Mouse (Mus musculus) gastrocnemius, postnatal 25 days (tissue): ENCODE data around the gene Olfr46. TPM values are rescaled to one million over a fixed set of nuclear protein-coding genes. Genes with fewer than 3 reads are reported as not detected.
"Not testable (repeated sequence)": the region's sequence is repeated elsewhere in the genome, so short reads cannot be mapped to it uniquely, and the experiment has no call there.

Experiments
- DNase-seq: peaks from one replicate; pipeline ENCODE4 v3.0.0; 2022
- long read RNA-seq, 2 experiments: library from polyadenylated mRNA; stranded (forward); transcript quantifications; one replicate each; pipeline ENCODE4 v2.0.0; 2021
- total RNA-seq, 2 experiments: library from RNA; stranded (reverse); gene quantifications; 1 replicate in 1 of 2; 2 replicates in 1 of 2; pipeline ENCODE4 v1.2.3; 2021

The Olfr46 gene
- not detected for total RNA-seq
- long read RNA-seq, experiment 1: 0 reads
- long read RNA-seq, experiment 2: 0 reads

DNA sequence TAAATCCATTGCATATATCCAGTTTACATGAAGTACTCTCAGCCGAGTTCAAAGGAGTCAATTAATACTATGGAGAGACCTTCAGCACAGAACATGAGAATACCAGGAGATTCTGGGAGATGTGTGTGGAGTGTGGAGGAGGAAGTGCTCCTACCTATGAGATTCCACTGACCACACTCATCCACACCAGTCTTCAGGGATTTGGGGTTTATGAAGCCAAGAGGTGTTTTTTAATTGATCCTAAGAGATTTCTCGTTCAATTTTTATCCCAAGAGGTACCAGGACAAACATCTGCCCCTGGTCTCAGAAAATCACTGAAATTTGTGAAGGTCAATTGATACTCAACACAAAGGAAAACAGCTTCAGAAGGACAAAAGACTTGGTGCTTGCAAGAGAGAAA lies at the start of gene Olfr46:
Olfr46 (plus strand) TSS at position 301 of the 400 bp plus-strand sequence.
- DNase-seq: not testable (repeated sequence)

- DNase-seq: no peak
Observed at GRCm38 (mm10) chr7:140567586-140567985, 33.5 kb upstream of the Olfr46 start, which contains the start of gene Olfr538. Olfr538 (plus strand) TSS chr7:140567886.

DNA sequence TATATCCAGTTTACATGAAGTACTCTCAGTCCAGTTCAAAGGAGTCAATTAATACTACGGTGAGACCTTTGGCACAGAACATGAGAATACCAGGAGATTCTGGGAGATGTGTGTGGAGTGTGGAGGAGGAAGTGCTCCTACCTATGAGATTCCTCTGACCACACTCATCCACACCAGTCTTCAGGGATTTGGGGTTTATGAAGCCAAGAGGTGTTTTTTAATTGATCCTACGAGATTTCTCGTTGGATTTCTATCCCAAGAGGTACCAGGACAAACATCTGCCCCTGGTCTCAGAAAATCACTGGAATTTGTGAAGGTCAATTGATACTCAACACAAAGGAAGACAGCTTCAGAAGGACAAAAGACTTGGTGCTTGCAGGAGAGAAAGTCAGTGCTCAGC lies 27.6 kb downstream of the Olfr46 start, which contains the start of gene Olfr61:
Olfr61 (plus strand) TSS at position 301 of the 400 bp plus-strand sequence.
- DNase-seq: not testable (repeated sequence)

DNA sequence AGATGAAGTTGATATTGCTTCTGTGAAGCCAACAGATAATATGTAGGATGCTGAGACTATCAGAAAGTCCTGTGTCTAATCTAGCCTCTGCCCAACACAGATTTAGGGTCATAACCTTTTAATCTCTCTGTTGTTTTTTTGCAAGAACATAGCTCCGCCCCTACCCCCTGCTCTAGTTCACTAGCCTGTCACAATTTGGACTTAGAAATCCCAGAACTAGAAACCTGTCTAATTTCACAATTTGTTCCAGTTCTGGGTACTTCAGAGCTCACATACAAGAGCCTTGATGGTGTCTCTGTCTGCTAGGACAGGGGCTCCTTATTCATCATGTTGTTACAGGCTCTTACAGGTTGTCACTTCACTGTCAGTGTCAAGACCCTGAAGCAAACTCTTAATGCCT lies 29.5 kb downstream of the Olfr46 start:
- DNase-seq: no peak

DNA sequence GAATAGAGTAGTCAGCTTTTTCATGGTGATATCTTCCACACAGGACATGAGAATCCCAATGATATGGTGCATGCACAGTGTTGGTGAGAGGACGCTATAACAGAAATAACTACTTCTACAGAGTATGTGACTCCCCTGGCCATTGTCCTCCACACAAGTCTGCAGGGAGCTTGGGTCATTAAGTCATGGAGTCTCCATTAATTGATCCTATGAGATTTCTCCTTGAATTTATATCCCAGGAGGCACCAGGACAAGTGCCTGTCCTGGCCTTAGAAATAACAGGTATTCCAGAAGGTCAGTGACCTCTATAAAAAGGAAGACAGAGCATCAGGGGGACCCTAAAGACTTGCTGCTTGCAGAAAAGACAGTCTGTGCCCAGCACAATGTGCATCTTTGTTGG lies 45.1 kb downstream of the Olfr46 start, which contains the start of gene Olfr53:
Olfr53 (plus strand) TSS at position 301 of the 400 bp plus-strand sequence.
- no peak for DNase-seq

GRCm38 (mm10) chr7:140659630-140660029 lies 58.6 kb downstream of the Olfr46 start, which contains the start of gene Olfr539:
Olfr539 (plus strand) TSS chr7:140659930.
- DNase-seq: no peak

Other genes with a start within 250 kb of the Olfr46 start
- not detected for gene Olfr60, start 239.6 kb upstream of the Olfr46 start, total RNA-seq
- gene Olfr530, start 224.9 kb upstream of the Olfr46 start, total RNA-seq: not detected
- not detected for gene Olfr531, start 198.4 kb upstream of the Olfr46 start, total RNA-seq
- not detected for gene Olfr532, start 179.6 kb upstream of the Olfr46 start, total RNA-seq
- not detected for gene Olfr533, start 137.9 kb upstream of the Olfr46 start, total RNA-seq
- not detected for gene Olfr535, start 117.1 kb upstream of the Olfr46 start, total RNA-seq
- not detected for gene Olfr536, start 93.9 kb upstream of the Olfr46 start, total RNA-seq
- gene Olfr538, start 33.4 kb upstream of the Olfr46 start, total RNA-seq: not detected
- not detected for gene Olfr61, start 27.7 kb downstream of the Olfr46 start, total RNA-seq
- not detected for gene Olfr53, start 45.2 kb downstream of the Olfr46 start, total RNA-seq
- gene Olfr539, start 58.7 kb downstream of the Olfr46 start, total RNA-seq: not detected
- gene Olfr45, start 80.7 kb downstream of the Olfr46 start, total RNA-seq: not detected
- not detected for gene Olfr541, start 96.0 kb downstream of the Olfr46 start, total RNA-seq
- gene Cyp2e1, start 162.5 kb downstream of the Olfr46 start, total RNA-seq: 10 to 100 TPM in 1 of 2 experiments, under 1 TPM in 1; 0.92 to 35.9 TPM
- gene Syce1, start 186.6 kb downstream of the Olfr46 start, total RNA-seq: not detected
- gene Zfp941, start 220.9 kb downstream of the Olfr46 start, total RNA-seq: not detected
- not detected for gene Urah, start 233.7 kb downstream of the Olfr46 start, total RNA-seq
- gene Scgb1c1, start 244.3 kb downstream of the Olfr46 start, total RNA-seq: not detected
- gene Odf3, start 246.5 kb downstream of the Olfr46 start, total RNA-seq: not detected